ENCODE assay signal across 27 mouse cellular contexts in genomic region chr19:32980142-32980541, GRCm38 (mm10).
DNase-seq lines count a peak whose midpoint lies in the region; ATAC-seq and TF ChIP-seq lines count a peak whose summit lies in the region.
"Had no signal": no experiment of that assay in that cellular context is flagged by ENCODE, and none has a peak within 500 bp of the region (broad histone marks: within the 10 kb centered on the region; RNA-seq: fewer than 3 reads in every experiment).

No protein-coding gene starts in this region.

- no peak for TF ChIP-seq EP300 in CH12.LX (IDR thresholded peaks at IDR 0.05; ENCODE audit: low read length)
- no peak for TF ChIP-seq EP300 in liver, postnatal 0 days (IDR thresholded peaks at IDR 0.05; ENCODE audit: low read depth)

- H3K79me2 ChIP-seq in CH12.LX (replicated peaks; ENCODE audit: control insufficient read depth, extremely low read depth, insufficient read depth, poor library complexity, severe bottlenecking), result no peaks in the 10 kb centered on the region

- no peak overlapping the region for H3K9ac ChIP-seq in kidney, embryonic 15.5 days
- H3K9ac ChIP-seq in CH12.LX (ENCODE audit: insufficient read depth, low read depth), result no peak overlapping the region
- no peak overlapping the region for H3K9ac ChIP-seq in liver, postnatal 0 days (replicated peaks)
- H3K9ac ChIP-seq: forebrain, embryonic 13.5 days; hindbrain, embryonic 13.5 days; intestine, embryonic 15.5 days had no signal

- no peak for TF ChIP-seq POLR2A in CH12.LX (IDR thresholded peaks at IDR 0.05; ENCODE audit: low read depth, low read length)

- no peak overlapping the region for H3K27ac ChIP-seq in kidney, embryonic 15.5 days
- H3K27ac ChIP-seq in CH12.LX (ENCODE audit: insufficient read depth, low read depth), result no peak overlapping the region
- no peak overlapping the region for H3K27ac ChIP-seq in liver, postnatal 0 days (ENCODE audit: low read depth)
- H3K27ac ChIP-seq: forebrain, embryonic 10.5 days; forebrain, embryonic 13.5 days; hindbrain, embryonic 10.5 days; hindbrain, embryonic 13.5 days; intestine, embryonic 15.5 days had no signal

- no peak for TF ChIP-seq RAD21 in CH12.LX (IDR thresholded peaks at IDR 0.05; ENCODE audit: low read depth, low read length)

- dilution Hi-C loops in CH12.LX (cut with MboI; ENCODE audit: extremely low pct_ligation_motif_present, extremely low pct_unique_long_range_greater_than_20kb, low sequenced_read_pairs), result no loop called here

- TF ChIP-seq CTCF in CH12.LX (conservative IDR thresholded peaks at IDR 0.05 in 1 of 2, IDR thresholded peaks at IDR 0.05 in 1 of 2; ENCODE audit: low read depth in 2 of 2, low read length in 2 of 2), result no peak
- TF ChIP-seq CTCF in liver, postnatal 0 days (IDR thresholded peaks at IDR 0.05; ENCODE audit: low read depth), result no peak

- peak; percentile 88 for ATAC-seq in kidney, embryonic 15.5 days (replicated peaks; ENCODE audit: low FRiP score)
- ATAC-seq in liver, postnatal 0 days, result no peak
- ATAC-seq: forebrain, embryonic 13.5 days; forebrain, embryonic 16.5 days; hindbrain, embryonic 16.5 days; intestine, embryonic 15.5 days; Patski had no signal

- DNase-seq in embryo, embryonic 10.5 days (ENCODE audit: low spot score), result peak; percentile 20
- no peak for DNase-seq in embryo, embryonic 9.5 days (ENCODE audit: extremely low spot score)
- DNase-seq in kidney, postnatal 36 days, result no peak
- DNase-seq in 416B (ENCODE audit: low read depth), result peak; percentile 24
- DNase-seq in CH12.LX (ENCODE audit: extremely low read depth), result no peak
- DNase-seq in cerebellum, postnatal 36 days, result no peak
- no peak for DNase-seq in liver, postnatal 0 days
- DNase-seq: adrenal gland, adult 8-10 months; adrenal gland, postnatal 25 days; cerebellum, adult 11 months; cerebellum, adult 2 months; cerebellum, adult 9-11 months; cerebellum, postnatal 25 days; gastrocnemius, postnatal 10 days; gastrocnemius, postnatal 36 days; heart, postnatal 36 days had no signal

- H3K4me2 ChIP-seq in kidney, embryonic 15.5 days, result no peak overlapping the region
- H3K4me2 ChIP-seq in CH12.LX (ENCODE audit: insufficient read depth, low read depth, poor library complexity, severe bottlenecking), result no peak overlapping the region
- no peak overlapping the region for H3K4me2 ChIP-seq in liver, postnatal 0 days (ENCODE audit: low read depth, low read length)
- H3K4me2 ChIP-seq: forebrain, embryonic 13.5 days; heart, embryonic 11.5 days; hindbrain, embryonic 13.5 days; intestine, embryonic 15.5 days had no signal

- in situ Hi-C loops in CH12.LX (cut with MboI; ENCODE audit: low pct_ligation_motif_present, low pct_unique_long_range_greater_than_20kb, low sequenced_read_pairs), result no loop called here

- no peaks in the 10 kb centered on the region for H3K36me3 ChIP-seq in kidney, embryonic 15.5 days
- H3K36me3 ChIP-seq in CH12.LX (replicated peaks in 1 of 2; ENCODE audit: control insufficient read depth in 1 of 2, insufficient read depth in 1 of 2, low read length in 1 of 2), result no peaks in the 10 kb centered on the region
- H3K36me3 ChIP-seq in liver, postnatal 0 days (replicated peaks; ENCODE audit: insufficient read depth, low read length), result no peaks in the 10 kb centered on the region
- H3K36me3 ChIP-seq: forebrain, embryonic 10.5 days; G1E; hindbrain, embryonic 10.5 days; hindbrain, embryonic 13.5 days; intestine, embryonic 15.5 days had no signal

- H3K4me1 ChIP-seq in kidney, embryonic 15.5 days, result 0 out of 2 replicates have a peak, but pooled peaks cover 5% of the 10 kb centered on the region
- peaks cover 0 to 18% of the 10 kb centered on the region in 2 experiments; a peak in 2 of 4 replicates for H3K4me1 ChIP-seq in CH12.LX (ENCODE audit: control insufficient read depth in 1 of 2, insufficient read depth in 2 of 2)
- no peaks in the 10 kb centered on the region for H3K4me1 ChIP-seq in liver, postnatal 0 days (ENCODE audit: insufficient read depth)
- H3K4me1 ChIP-seq: forebrain, embryonic 10.5 days; forebrain, embryonic 13.5 days; hindbrain, embryonic 10.5 days; hindbrain, embryonic 13.5 days; intestine, embryonic 15.5 days had no signal

- no peak overlapping the region for H3K4me3 ChIP-seq in kidney, embryonic 15.5 days (replicated peaks)
- H3K4me3 ChIP-seq in CH12.LX (replicated peaks in 1 of 3; ENCODE audit: low read depth in 2 of 3, low read length in 2 of 3, poor library complexity in 1 of 3), result no peak overlapping the region
- H3K4me3 ChIP-seq in liver, postnatal 0 days (ENCODE audit: low read depth, low read length), result no peak overlapping the region
- H3K4me3 ChIP-seq: forebrain, embryonic 10.5 days; forebrain, embryonic 13.5 days; hindbrain, embryonic 10.5 days; hindbrain, embryonic 13.5 days; intestine, embryonic 15.5 days had no signal

- 61% methylated on average over 5 of the region's 5 CpGs for WGBS in kidney, embryonic 15.5 days
- 79% methylated on average over 5 of the region's 5 CpGs for WGBS in liver, postnatal 0 days (ENCODE audit: insufficient replicate concordance)

- no peaks in the 10 kb centered on the region for H3K27me3 ChIP-seq in kidney, embryonic 15.5 days
- no peaks in the 10 kb centered on the region for H3K27me3 ChIP-seq in CH12.LX (replicated peaks)
- no peaks in the 10 kb centered on the region for H3K27me3 ChIP-seq in liver, postnatal 0 days (ENCODE audit: insufficient read depth, low read length)
- H3K27me3 ChIP-seq: forebrain, embryonic 13.5 days; hindbrain, embryonic 13.5 days; intestine, embryonic 15.5 days; Patski had no signal

- H3K9me3 ChIP-seq in kidney, embryonic 15.5 days (replicated peaks), result no peaks in the 10 kb centered on the region
- no peaks in the 10 kb centered on the region for H3K9me3 ChIP-seq in CH12.LX (replicated peaks; ENCODE audit: low read length)
- no peaks in the 10 kb centered on the region for H3K9me3 ChIP-seq in liver, postnatal 0 days (ENCODE audit: low read length)
- H3K9me3 ChIP-seq: forebrain, embryonic 10.5 days; forebrain, embryonic 13.5 days; G1E; hindbrain, embryonic 10.5 days; hindbrain, embryonic 13.5 days; intestine, embryonic 15.5 days had no signal

TF ChIP-seq in CH12.LX, 34 proteins besides CTCF, POLR2A, EP300 and RAD21:
- TF ChIP-seq ETS1 (conservative IDR thresholded peaks at IDR 0.05; ENCODE audit: low read depth, low read length), result peak; percentile 43; the same call in 1 of the 2 replicates
- no peak for TF ChIP-seq MAZ (IDR thresholded peaks at IDR 0.05; ENCODE audit: low read depth, low read length)

Comparison
In these comparisons a context has a peak if more than half of its experiments do, and no peak if none do; other contexts are left out.
1. DNase-seq: peak in embryo, embryonic 10.5 days (single experiment) and 416B (single experiment); none in embryo, embryonic 9.5 days (single experiment), kidney, postnatal 36 days (0 of 2), CH12.LX (single experiment), cerebellum, postnatal 36 days (0 of 2) and liver, postnatal 0 days (single experiment).